Mouse (Mus musculus) stomach, postnatal 0 days (tissue): ENCODE data around the gene Btbd10. TPM values are rescaled to one million over a fixed set of nuclear protein-coding genes. Genes with fewer than 3 reads are reported as not detected.

Experiments used
- ATAC-seq: fragments of 200-750 bp; cut with Nextera tagmentation; 2 replicates; pipeline ENCODE4 v1.8.0; 2017; ENCODE audit not compliant: low FRiP score, low TSS enrichment
- DNase-seq: peaks from one replicate; pipeline ENCODE4 v3.0.0-alpha.2; 2016; ENCODE audit warnings: low spot score
- H3K27ac ChIP-seq: fragments of 300-500 bp; sonication (generic); replicated peaks from 2 replicates; pipeline ENCODE4 v1.5.1; 2014; ENCODE audit warnings: mild to moderate bottlenecking, control low read depth
- H3K27me3 ChIP-seq: fragments of 300-500 bp; sonication (generic); 2 replicates; pipeline ENCODE4 v1.6.1; 2014; ENCODE audit warnings: low read length; ENCODE audit not compliant: control insufficient read depth, insufficient read depth
- H3K36me3 ChIP-seq: fragments of 300-500 bp; sonication (generic); 2 replicates; pipeline ENCODE4 v1.6.1; 2014; ENCODE audit warnings: low read length, mixed read lengths; ENCODE audit not compliant: control insufficient read depth, insufficient read depth
- H3K4me1 ChIP-seq: fragments of 300-500 bp; sonication (generic); replicated peaks from 2 replicates; pipeline ENCODE4 v1.6.1; 2014; ENCODE audit warnings: antibody characterized with exemption; ENCODE audit not compliant: control insufficient read depth, insufficient read depth
- H3K4me2 ChIP-seq: fragments of 300-500 bp; sonication (generic); replicated peaks from 2 replicates; pipeline ENCODE4 v1.6.1; 2014; ENCODE audit warnings: low read depth, mild to moderate bottlenecking, control low read depth, moderate library complexity
- H3K4me3 ChIP-seq: fragments of 300-500 bp; sonication (generic); 2 replicates; pipeline ENCODE4 v1.5.1; 2014; ENCODE audit warnings: low read depth, low read length, control low read depth
- H3K9ac ChIP-seq: fragments of 300-500 bp; sonication (generic); 2 replicates; pipeline ENCODE4 v1.6.1; 2014; ENCODE audit warnings: mild to moderate bottlenecking, low read length, control low read depth, mixed read lengths
- H3K9me3 ChIP-seq: fragments of 300-500 bp; sonication (generic); 2 replicates; pipeline ENCODE4 v1.6.1; 2016; ENCODE audit warnings: low read length; ENCODE audit not compliant: control insufficient read depth
- CTCF ChIP-seq: IDR thresholded peaks from 2 replicates; pipeline ENCODE4 v1.5.1; 2016; ENCODE audit warnings: antibody characterized with exemption, low read depth, mild to moderate bottlenecking, moderate library complexity
- EP300 ChIP-seq: optimal IDR thresholded peaks from 2 replicates; pipeline ENCODE3; 2016; ENCODE audit warnings: antibody characterized with exemption
- WGBS: fragments of 180-500 bp; shearing (Covaris S2); extraction: QIAGEN DNeasy Blood & Tissue Kit; methylation state at CpG from one replicate; pipeline ENCODE4 v1.1.7; 2014; 5-methylcytosine and 5-hydroxymethylcytosine counted together
- polyA plus RNA-seq: library from polyadenylated mRNA; unstranded; fragments of >200 nt; fragmentation: Nextera tagmentation; extraction: Ambion mirVana; gene quantifications from 2 replicates; pipeline ENCODE4 v1.2.1, GENCODE M21; 2015

The Btbd10 gene
- 15.9 and 17.2 TPM in 2 replicates for polyA plus RNA-seq

DNA sequence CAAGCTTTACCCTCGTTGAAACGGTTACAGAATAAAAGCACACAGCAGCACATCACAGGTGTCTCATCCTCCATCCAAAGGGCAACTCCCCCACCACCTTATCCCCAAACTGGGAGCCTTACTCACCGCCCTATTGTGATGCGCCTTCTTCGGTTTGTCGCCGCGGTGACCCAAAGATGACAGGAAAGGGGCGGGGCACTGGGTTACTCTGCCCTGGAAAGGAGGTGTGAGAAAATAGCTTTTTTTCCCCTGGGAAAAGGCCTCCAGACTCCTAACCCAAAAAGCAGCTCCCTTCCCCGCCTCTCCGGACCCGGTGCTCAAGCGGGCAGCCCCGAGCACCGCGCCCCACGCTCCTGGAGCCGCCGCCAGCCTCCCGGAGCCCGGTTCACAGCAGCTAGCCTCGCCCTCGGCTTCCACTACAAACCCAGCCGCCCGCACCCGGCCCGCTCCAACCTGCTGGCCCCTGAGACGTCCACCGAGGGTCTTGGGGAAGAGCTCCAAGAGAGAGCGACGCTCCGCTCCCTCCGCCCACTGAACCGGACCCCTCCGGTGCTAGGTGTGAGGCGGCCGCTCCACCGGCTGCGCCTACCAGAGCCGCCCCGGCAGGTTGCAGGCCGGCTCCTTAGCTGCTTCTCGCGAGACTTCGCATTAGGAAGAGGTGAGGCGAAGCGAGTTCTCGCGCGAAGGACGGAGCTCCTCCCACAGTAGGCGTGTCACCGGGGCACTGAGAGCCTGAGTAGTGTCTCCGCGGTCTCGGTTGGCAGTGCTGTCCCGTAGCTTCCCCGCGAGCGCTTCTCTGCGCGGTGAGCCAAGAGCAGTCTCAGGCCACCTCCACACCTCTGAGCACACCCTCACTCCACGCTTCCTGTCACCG is at the start of gene Btbd10:
Gene Btbd10, minus strand, starts transcription at position 647 of the 874 bp plus-strand sequence.
- DNase-seq (peak; percentile 99), ATAC-seq (peak; percentile 99)
- Histone ChIP-seq H3K9me3 (no peaks in the 10 kb centered on the region), H3K4me3 (peak within 1 kb of the TSS; percentile 66), H3K9ac (peak within 1 kb of the TSS; percentile 75), H3K27ac (peak within 1 kb of the TSS; percentile 86), H3K4me2 (peak within 1 kb of the TSS; percentile 88), H3K36me3 (no peaks in the 10 kb centered on the region), H3K27me3 (no peaks in the 10 kb centered on the region), H3K4me1 (no peaks in the 10 kb centered on the region)
- WGBS: under 1% methylated on average over 64 of the region's 64 CpGs
- TF ChIP-seq EP300 (peak; percentile 100), CTCF (no peak)

DNA sequence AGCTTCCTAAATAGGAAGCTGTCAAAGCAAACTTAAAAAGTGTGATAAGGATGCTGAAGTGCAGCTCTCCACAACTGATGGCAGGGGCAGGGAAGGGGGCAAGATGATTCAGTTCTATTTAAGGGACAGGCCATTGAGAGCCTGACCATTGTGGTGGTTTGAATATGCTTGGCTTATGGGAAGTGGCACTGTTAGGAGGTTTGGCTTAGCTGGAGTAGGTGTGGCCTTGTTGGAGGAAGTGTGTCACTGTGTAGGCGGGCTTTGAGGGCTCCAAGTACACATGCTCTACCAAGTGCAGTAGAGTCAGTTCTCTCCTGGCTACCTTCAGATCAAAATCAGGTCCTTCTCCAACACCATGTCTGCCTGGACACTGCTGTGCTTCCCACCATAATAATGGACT is 47.3 kb upstream of the Btbd10 start:
- no peaks in the 10 kb centered on the region for H3K36me3 ChIP-seq
- no peak overlapping the region for H3K9ac ChIP-seq
- TF ChIP-seq CTCF (no peak), EP300 (no peak)
- 88% methylated on average over 1 of the region's 1 CpGs for WGBS
- no peak overlapping the region for H3K4me3 ChIP-seq
- DNase-seq: no peak
- no peaks in the 10 kb centered on the region for H3K9me3 ChIP-seq
- H3K4me1 ChIP-seq: no peaks in the 10 kb centered on the region
- no peak for ATAC-seq
- no peaks in the 10 kb centered on the region for H3K27me3 ChIP-seq
- H3K27ac ChIP-seq: no peak overlapping the region
- no peak overlapping the region for H3K4me2 ChIP-seq

DNA sequence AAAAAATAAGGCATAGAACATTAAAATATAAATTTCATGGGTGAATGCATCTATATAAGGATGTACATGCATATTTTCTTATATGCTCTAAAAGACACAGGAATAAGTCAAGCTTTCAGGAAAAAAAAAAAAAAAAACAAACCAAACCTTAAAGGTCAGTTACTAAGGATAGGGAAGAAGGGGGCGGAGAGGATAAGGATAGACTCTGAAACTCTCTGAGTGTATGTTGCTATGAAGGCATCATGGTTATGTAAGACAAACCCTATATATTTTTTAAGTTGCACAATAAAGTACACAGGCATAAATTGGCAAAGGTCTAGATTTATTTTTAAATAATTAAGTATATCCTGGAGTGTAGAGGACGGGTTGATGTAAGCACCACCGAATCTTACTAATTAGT is 46.1 kb upstream of the Btbd10 start:
- ATAC-seq (no peak), DNase-seq (no peak)
- Histone ChIP-seq H3K4me3 (no peak overlapping the region), H3K27me3 (no peaks in the 10 kb centered on the region), H3K4me2 (no peak overlapping the region), H3K9me3 (no peaks in the 10 kb centered on the region), H3K27ac (no peak overlapping the region), H3K4me1 (no peaks in the 10 kb centered on the region), H3K9ac (no peak overlapping the region), H3K36me3 (no peaks in the 10 kb centered on the region)
- TF ChIP-seq CTCF (no peak), EP300 (no peak)
- 84% methylated on average over 3 of the region's 3 CpGs for WGBS

DNA sequence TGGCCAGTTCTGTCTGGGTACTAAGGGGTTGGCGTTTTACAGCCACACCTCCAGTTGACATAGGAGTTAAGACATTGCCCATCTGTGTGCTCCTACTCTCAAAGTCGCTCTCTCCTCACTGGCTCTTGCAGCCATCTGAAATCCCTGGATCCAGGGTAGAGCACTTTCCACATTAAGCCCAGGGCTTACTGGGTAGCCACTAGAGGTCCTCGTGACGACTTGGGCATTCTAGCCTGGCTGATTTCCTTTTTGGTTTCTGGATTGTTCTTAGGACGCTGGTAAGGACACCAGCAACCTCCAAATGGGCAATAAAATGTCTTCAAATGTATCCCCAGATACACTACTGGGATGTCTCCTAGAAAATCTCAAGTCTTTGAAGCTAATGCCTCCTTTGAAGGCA is 39.5 kb upstream of the Btbd10 start:
- Histone ChIP-seq H3K27me3 (no peaks in the 10 kb centered on the region), H3K27ac (no peak overlapping the region), H3K9me3 (no peaks in the 10 kb centered on the region), H3K4me2 (no peak overlapping the region), H3K4me3 (no peak overlapping the region), H3K4me1 (no peaks in the 10 kb centered on the region), H3K36me3 (no peaks in the 10 kb centered on the region), H3K9ac (no peak overlapping the region)
- TF ChIP-seq EP300: no peak
- peak; percentile 60 for TF ChIP-seq CTCF
- WGBS: 49% methylated on average over 5 of the region's 5 CpGs
- DNase-seq (no peak), ATAC-seq (no peak)

DNA sequence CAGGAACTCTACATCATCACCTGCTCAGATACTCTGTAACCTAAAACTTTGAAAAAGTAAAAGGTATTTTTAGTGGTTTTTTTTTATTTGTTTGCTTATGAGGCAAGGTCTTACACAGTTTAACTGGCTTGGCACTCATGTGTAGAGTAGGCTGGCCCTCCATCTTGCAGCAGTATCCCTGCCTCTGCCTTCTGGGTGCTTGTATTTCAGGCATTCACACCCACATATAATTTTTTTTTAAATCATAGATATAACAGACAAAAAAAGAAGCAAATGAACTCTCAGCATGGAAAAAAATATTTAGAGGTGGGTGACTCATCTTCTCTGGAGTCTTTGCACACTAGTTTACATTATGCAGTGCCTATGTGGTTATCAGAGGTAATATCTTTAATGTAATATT is 28.9 kb upstream of the Btbd10 start:
- no peak overlapping the region for H3K9ac ChIP-seq
- no peak for DNase-seq
- H3K4me2 ChIP-seq: no peak overlapping the region
- H3K4me3 ChIP-seq: no peak overlapping the region
- no peak overlapping the region for H3K27ac ChIP-seq
- ATAC-seq: no peak
- no peaks in the 10 kb centered on the region for H3K4me1 ChIP-seq
- H3K27me3 ChIP-seq: no peaks in the 10 kb centered on the region
- H3K36me3 ChIP-seq: no peaks in the 10 kb centered on the region
- no peak for TF ChIP-seq CTCF
- no peak for TF ChIP-seq EP300
- H3K9me3 ChIP-seq: no peaks in the 10 kb centered on the region

DNA sequence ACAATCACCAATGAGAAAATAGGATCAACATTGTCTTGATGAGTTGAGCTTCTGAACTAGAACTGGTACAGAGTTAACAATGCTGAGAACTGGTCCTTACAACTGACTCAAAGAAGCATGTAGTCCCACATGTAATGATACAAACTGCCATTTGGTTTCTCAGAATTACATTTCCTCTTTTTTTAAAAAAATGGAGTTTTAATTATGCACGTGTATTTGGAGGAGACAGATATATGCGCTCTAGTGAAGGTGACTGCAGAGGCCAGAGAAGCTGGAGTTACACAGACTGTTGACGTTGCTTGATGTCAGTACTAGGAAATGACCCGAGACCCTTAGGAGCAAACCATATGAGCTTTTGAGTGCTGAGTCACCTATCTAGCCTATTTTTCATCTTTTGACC is 27.5 kb upstream of the Btbd10 start:
- Histone ChIP-seq H3K4me2 (no peak overlapping the region), H3K9me3 (no peaks in the 10 kb centered on the region), H3K4me1 (no peaks in the 10 kb centered on the region), H3K9ac (no peak overlapping the region), H3K27me3 (no peaks in the 10 kb centered on the region), H3K4me3 (no peak overlapping the region), H3K36me3 (no peaks in the 10 kb centered on the region), H3K27ac (no peak overlapping the region)
- no peak for ATAC-seq
- DNase-seq: no peak
- 81% methylated on average over 4 of the region's 4 CpGs for WGBS
- TF ChIP-seq EP300: no peak
- TF ChIP-seq CTCF: no peak
